Mouse (Mus musculus) lung, adult 2 months (tissue): ENCODE results near the gene Hcar1.

Source experiments
- CTCF ChIP-seq: fragments of 200-500 bp; IDR thresholded peaks from 2 replicates; pipeline ENCODE4 v1.5.1; 2011; ENCODE audit warnings: mild to moderate bottlenecking, low read length, control low read depth; ENCODE audit not compliant: insufficient read depth
- POLR2A ChIP-seq: fragments of 200-500 bp; IDR thresholded peaks from 2 replicates; pipeline ENCODE4 v1.6.1; 2011; ENCODE audit warnings: low read depth, mild to moderate bottlenecking, control low read depth, low read length, borderline replicate concordance; ENCODE audit errors: extremely low read depth

DNA sequence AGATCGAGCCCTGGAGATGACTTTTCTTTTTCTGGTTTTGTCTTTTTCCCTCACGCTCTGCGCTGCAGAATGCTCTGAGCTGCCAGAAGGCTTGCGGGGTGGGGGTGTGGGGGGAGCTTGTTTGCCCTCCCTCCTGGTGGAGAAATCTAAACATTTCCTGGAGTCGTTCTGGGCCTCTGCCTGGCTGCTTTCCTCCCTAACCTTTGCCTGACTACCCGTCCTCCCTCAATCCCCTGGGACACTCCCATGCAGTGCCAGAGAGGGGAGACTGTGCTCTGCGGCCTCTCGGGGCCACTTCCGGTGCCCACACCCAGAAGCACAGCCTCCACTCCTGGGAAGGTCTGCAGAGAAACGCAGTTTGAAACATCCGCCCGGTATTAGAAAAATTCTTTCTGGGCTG is at the start of gene Hcar1:
- no peak for TF ChIP-seq CTCF
- no peak for TF ChIP-seq POLR2A
